Mouse (Mus musculus) adrenal gland, postnatal 25 days (tissue): ENCODE measurements around the gene 4930522L14Rik. TPM values are rescaled to one million over a fixed set of nuclear protein-coding genes. Genes with fewer than 3 reads are reported as not detected.
"Not testable (repeated sequence)": the region's sequence is repeated elsewhere in the genome, so short reads cannot be mapped to it uniquely, and the experiment has no call there.

ENCODE experiments used
- DNase-seq: peaks from one replicate; pipeline ENCODE4 v3.0.0; 2021; ENCODE audit warnings: mixed read lengths
- long read RNA-seq: library from polyadenylated mRNA; stranded (forward); transcript quantifications from one replicate; pipeline ENCODE4 v2.0.0, GENCODE M21; 2021
- total RNA-seq: library from RNA; stranded (reverse); gene quantifications from 2 replicates; pipeline ENCODE4 v1.2.3, GENCODE M21; 2021

Gene 4930522L14Rik
- 8.9 and 12.4 TPM in 2 replicates for total RNA-seq
- long read RNA-seq, partial matches to known transcripts, result 0 of 5 reads
- long read RNA-seq, other reads (novel, unspliced or antisense), result 3 of 5 reads

GRCm38 (mm10) chr5:109751391-109752071, at the start of gene 4930522L14Rik:
4930522L14Rik (minus strand) TSS chr5:109751886.
- DNase-seq, result peak; percentile 69

DNA sequence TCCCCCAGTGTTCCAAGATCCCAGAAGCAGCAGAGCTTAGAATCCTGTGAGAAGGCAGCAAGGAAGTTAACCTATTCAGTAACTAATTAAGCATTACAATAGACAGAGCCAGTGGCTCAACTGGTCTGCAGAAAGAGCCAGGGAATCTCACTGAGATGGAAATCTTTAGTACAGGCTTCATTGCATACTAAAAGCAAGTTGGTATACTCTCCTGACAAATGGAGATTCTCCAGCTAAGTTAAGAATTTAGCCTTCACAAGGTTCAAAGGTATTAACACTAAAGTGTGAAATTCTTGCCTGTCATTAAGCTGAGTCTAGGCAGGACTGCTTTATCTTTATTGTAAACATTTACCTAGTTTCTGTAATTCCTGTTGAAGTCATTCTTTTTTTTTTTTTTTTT, 49.8 kb upstream of the 4930522L14Rik start:
- not testable (repeated sequence) for DNase-seq

- DNase-seq, result not testable (repeated sequence)
Measured at GRCm38 (mm10) chr5:109799948-109800347, 48.3 kb upstream of the 4930522L14Rik start.

GRCm38 (mm10) chr5:109797017-109797416, 45.3 kb upstream of the 4930522L14Rik start:
- DNase-seq, result not testable (repeated sequence)

DNA sequence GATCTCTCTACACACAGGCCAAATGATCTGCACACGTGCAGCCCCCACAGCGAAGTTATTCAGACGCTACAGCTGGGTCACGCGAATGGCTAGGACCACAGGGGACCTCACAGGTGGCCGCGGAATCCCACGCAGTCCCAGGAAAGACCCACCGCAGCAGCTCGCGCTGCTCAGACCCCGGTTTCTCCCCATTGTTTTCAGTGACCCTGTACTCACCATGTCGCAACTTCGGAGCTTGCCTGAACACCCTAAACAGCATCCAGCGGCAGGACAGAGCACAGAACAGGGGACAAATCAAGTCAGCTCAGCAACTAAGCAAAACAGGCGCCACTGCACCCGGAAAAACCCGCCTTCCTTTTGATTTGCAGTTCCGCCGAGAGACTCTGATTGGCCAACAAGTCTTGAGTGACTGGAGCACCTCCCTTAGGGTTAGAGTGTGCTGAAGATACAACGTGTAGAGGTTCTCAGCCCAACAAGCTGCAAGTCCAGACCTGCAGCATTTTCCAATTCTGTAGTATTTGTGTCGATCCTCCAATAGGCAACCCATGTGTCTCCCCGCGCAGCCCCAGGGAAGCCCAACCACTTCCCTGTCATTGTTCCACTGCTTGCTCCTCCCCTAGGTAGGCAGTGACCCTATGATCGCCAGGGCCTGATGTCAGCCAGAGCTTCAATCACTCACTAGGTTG, 44.4 kb upstream of the 4930522L14Rik start:
- peak; percentile 40 for DNase-seq

DNA sequence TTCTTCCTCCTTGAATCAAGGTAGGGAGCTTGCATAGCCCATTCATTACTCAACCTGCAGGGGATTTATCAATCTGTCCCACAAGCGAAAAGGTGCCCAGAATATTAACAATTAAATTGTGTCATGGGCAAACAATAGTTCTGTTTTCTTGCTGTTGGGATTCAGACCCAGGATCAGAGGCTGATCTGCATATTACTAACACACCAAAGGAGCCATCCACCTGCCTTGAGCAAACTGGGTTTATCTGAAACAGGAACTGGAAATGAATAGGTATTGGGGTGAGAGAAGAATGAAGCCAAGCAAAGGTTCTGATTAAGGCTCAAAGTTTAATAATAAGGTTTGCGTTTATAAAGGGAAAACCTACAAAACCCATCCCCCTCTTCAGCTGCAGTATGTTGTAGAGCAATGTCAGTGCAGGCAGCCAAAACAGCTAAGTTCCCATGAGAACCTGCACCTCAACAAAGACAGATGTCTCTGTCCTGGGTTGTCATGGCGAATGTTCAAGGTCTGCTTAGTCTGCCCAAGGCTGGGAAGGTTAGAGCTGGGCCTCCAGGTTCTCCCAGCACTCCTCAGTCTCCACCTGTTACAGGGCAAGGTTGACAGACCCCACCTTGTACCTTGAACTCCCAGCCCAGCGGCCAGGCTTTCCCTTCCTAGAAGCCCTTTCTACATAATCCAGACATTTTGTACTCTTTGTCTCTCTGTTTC, 541 bp upstream of the 4930522L14Rik start:
- not testable (repeated sequence) for DNase-seq

DNA sequence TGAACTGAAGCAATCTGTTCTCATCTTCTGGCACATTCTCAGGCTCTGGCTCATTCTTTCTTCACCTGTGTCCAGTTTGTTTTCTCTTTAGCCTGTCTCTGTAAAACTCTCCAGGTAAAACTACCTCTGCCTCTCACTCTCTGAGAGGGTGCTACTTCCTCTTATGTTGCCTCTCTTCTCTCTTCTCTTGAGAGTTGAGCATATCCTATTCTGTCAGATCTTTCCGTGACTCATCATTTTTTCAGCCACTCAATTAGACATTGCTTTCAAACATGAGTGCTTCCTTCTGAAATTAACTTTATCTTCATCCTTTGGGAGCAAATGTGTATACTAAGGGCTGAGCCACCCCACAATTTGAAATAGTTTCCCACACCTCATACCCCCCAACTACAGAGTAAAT, 6.6 kb downstream of the 4930522L14Rik start:
- not testable (repeated sequence) for DNase-seq

DNA sequence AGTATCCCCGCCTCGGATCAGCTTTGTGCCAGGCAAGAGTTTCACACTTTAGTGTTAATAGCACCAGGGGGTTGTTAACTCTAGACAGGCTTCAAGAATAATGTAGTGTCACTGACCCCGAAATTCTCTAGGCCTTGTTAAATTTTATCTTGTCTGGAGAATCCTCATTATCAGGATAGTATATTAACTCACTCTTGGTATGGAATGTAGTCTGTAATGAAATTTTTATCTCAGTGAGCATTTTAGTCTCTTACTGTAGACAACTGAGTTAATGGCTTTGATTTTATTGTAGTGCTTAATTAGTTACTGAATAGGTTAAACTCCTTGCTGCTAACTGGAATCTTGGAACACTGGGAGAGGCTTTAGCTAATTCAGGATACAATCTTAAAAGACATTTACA, 34.3 kb downstream of the 4930522L14Rik start:
- DNase-seq, result not testable (repeated sequence)

GRCm38 (mm10) chr5:109691205-109691965, 60.3 kb downstream of the 4930522L14Rik start:
- not testable (repeated sequence) for DNase-seq

GRCm38 (mm10) chr5:109690537-109691201, 61.0 kb downstream of the 4930522L14Rik start, which contains the start of gene 5430403G16Rik:
5430403G16Rik (minus strand) TSS chr5:109691041.
- peak; percentile 72 for DNase-seq

Other genes starting within 250 kb of the 4930522L14Rik start
- gene Crlf2, start 192.9 kb downstream of the 4930522L14Rik start, total RNA-seq, result 42.8 and 45.0 TPM in 2 replicates
- 4.0 and 4.5 TPM in 2 replicates for gene 5430403G16Rik, start 60.8 kb downstream of the 4930522L14Rik start, total RNA-seq
- 11.1 and 11.7 TPM in 2 replicates for gene Gm15446, start 171.5 kb upstream of the 4930522L14Rik start, total RNA-seq
- 29.3 and 30.2 TPM in 2 replicates for gene Zfp932, start 244.6 kb upstream of the 4930522L14Rik start, total RNA-seq